In the genomic region with DNA sequence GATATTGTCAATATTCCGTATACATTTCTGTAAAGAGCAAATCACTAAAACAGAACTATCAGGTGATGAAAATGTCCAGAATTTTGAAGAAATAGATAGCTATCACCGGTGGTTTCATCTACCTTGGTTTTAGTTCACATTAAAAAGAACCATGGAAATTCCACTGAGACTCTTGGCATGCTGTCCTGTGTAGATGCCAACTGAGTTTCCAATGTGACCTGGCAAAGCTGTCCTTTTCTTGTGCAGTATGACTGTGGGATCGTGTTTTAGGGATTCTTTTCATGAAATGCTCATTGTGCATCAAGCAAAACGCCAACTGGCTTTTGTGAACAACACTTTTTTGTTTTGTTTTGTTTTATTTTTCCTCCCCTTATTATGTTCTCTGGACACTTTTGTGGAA, we compare ENCODE assay signal across 26 mouse cellular contexts.
DNase-seq lines count a peak whose midpoint lies in the region.
"Had no signal": no experiment of that assay in that cellular context is flagged by ENCODE, and none has a peak within 500 bp of the region (broad histone marks: within the 10 kb centered on the region; RNA-seq: fewer than 3 reads in every experiment).

No protein-coding gene starts in this region.

- 88% methylated on average over 4 of the region's 4 CpGs for WGBS in embryonic facial prominence, embryonic 10.5 days

- no peaks in the 10 kb centered on the region for H3K36me3 ChIP-seq in embryonic facial prominence, embryonic 10.5 days (replicated peaks)
- H3K36me3 ChIP-seq: embryonic facial prominence, embryonic 13.5 days; kidney, embryonic 15.5 days; liver, embryonic 13.5 days; midbrain, embryonic 13.5 days; neural tube, embryonic 12.5 days had no signal

- no peaks in the 10 kb centered on the region for H3K4me1 ChIP-seq in embryonic facial prominence, embryonic 10.5 days
- H3K4me1 ChIP-seq: embryonic facial prominence, embryonic 13.5 days; heart, embryonic 13.5 days; kidney, embryonic 15.5 days; liver, embryonic 13.5 days; midbrain, embryonic 13.5 days; neural tube, embryonic 12.5 days had no signal

- H3K4me3 ChIP-seq in embryonic facial prominence, embryonic 10.5 days = no peak overlapping the region
- H3K4me3 ChIP-seq: embryonic facial prominence, embryonic 13.5 days; erythroblast, embryonic 14.5 days; heart, embryonic 13.5 days; kidney, embryonic 15.5 days; left cerebral cortex, adult 2 months; liver, embryonic 13.5 days; midbrain, embryonic 13.5 days; neural tube, embryonic 12.5 days had no signal

- H3K27ac ChIP-seq in embryonic facial prominence, embryonic 10.5 days (replicated peaks) = no peak overlapping the region
- H3K27ac ChIP-seq: embryonic facial prominence, embryonic 13.5 days; heart, embryonic 13.5 days; kidney, embryonic 15.5 days; left cerebral cortex, adult 2 months; liver, embryonic 13.5 days; midbrain, embryonic 13.5 days; neural tube, embryonic 12.5 days had no signal

- DNase-seq in adrenal gland, postnatal 10 days = peak; percentile 31
- DNase-seq in adrenal gland, adult 18-20 months (ENCODE audit: low spot score in 2 of 2) = no peak
- peak; percentile 48 for DNase-seq in Muller cell, postnatal 12 days (ENCODE audit: inconsistent ontology term)
- peak; percentile 36 to 51 for DNase-seq in cerebellum, adult 18-20 months
- peak; percentile 70 to 71 for DNase-seq in cerebellum, postnatal 14 days
- DNase-seq in embryonic facial prominence, embryonic 10.5 days (ENCODE audit: low spot score) = no peak
- DNase-seq in urinary bladder, postnatal 4 days (ENCODE audit: low spot score in 2 of 2) = no peak
- DNase-seq: adrenal gland, postnatal 36 days; gastrocnemius, postnatal 14 days; heart, adult 18-20 months; heart, postnatal 14 days; kidney, adult 11 months; kidney, postnatal 36 days; layer of hippocampus, adult 9-11 months; liver, embryonic 13.5 days; lung, adult 2 months; right cerebral cortex, postnatal 14 days; spleen, adult 18-20 months; thymus, postnatal 14 days had no signal

- no peaks in the 10 kb centered on the region for H3K27me3 ChIP-seq in embryonic facial prominence, embryonic 10.5 days (replicated peaks; ENCODE audit: low read depth, poor library complexity, severe bottlenecking)
- H3K27me3 ChIP-seq: embryonic facial prominence, embryonic 13.5 days; heart, embryonic 13.5 days; kidney, embryonic 15.5 days; liver, embryonic 13.5 days; midbrain, embryonic 13.5 days; neural tube, embryonic 12.5 days had no signal

- H3K9me3 ChIP-seq in embryonic facial prominence, embryonic 10.5 days = no peaks in the 10 kb centered on the region
- H3K9me3 ChIP-seq: embryonic facial prominence, embryonic 13.5 days; heart, embryonic 13.5 days; kidney, embryonic 15.5 days; midbrain, embryonic 13.5 days; neural tube, embryonic 12.5 days had no signal

Comparison
In these comparisons a context has a peak if more than half of its experiments do, and no peak if none do; other contexts are left out.
1. DNase-seq: peak in adrenal gland, postnatal 10 days (single experiment), Muller cell, postnatal 12 days (single experiment), cerebellum, adult 18-20 months (2 of 2) and cerebellum, postnatal 14 days (2 of 2); none in adrenal gland, adult 18-20 months (0 of 2), embryonic facial prominence, embryonic 10.5 days (single experiment) and urinary bladder, postnatal 4 days (0 of 2).